Mouse (Mus musculus) kidney, postnatal 25 days (tissue): Measurements from ENCODE around the gene Agtpbp1.

Experiments
- DNase-seq, 2 experiments: peaks; one replicate each; pipeline ENCODE4 v3.0.0; 2021; ENCODE audit warnings: mixed read lengths in 2 of 2

The Agtpbp1 gene

DNA sequence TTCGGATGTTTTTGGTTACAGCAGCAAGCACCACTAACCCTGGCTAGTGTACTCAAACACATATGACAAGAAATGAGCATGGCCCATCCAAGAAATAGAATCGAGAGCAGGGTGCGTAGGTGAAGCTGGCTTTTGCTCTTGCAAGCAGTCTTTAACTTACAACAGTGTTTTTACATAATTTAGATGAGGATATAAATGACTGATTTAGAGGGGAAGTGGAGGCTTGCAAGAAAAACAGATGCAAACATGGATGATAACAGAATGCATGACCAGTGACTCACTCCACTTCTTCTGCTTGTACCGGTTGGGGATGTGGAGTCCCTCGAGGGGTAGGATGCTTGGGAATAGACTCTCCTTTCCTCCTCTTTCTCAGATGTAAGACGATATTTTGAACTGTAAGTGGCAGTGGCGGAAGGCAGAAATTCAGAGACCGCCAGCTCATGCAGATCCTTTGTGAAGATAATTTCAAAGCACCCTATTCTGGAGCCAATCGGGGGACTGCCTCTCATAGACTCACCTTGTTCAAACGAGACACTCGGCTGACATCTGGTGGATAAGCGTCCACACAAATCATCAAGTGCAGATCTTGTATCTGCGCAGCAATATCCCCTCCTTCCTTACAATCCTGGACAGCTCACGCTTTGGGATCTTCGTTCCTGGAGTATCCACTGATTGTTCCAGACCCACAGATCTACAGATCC, 168.3 kb downstream of the Agtpbp1 start:
- DNase-seq = no peak

DNA sequence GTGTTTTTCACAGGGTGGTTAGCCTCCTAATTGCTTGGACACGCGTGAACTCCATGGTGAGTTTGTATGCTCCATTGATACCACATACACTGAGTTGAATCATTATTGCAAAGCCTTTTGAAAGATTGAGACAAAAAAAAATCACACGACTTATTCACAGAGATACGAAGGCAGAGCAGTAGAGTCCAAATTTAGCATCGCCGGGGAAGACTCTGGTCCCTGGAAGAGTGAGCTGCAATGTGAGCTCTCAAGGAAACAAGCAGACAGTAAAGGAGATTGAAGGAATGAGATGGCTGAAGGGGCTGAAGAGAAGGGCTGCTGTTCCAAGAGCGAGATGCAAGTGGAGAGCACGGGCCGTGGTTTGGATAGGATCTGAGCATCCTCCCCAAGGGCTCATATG, 171.1 kb downstream of the Agtpbp1 start:
- no peak for DNase-seq

DNA sequence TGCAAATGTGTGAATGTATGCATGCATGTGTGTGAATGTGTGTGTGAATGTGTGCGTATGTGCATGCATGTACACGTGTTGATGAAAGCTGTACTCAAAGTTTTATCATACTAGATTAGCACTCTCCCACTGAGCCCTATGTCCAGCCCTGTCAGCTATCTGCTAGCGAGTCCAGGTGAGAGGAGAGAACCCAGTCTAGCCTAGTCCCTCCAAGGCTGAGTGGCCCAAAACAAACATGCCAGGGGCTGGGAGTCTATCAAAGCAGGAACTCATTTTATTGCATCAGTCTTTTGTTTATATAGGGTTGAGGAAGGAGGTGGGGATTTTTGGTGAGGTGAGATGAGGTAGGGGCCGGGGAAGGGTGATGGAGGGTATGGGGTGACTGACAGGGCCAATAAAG, 172.4 kb downstream of the Agtpbp1 start:
- DNase-seq = no peak

DNA sequence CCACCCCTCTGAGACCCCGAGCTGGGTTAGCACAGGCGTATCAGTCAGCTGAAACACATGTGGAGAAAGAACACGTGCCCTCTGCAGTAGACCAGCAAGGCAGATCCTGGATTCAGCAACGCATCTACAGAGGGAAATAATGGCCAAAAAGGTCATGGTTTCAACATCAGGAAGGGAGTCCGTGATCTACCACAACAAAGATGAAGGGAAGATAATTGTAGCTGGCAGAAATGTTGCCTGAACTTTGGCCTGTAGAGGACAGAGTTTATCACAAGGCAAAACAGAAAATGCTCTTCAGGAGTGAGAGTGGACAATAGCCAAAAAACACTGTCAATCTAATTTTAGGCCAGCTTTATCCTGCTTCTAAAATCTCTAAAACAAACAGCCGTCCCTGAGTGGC, 177.8 kb downstream of the Agtpbp1 start:
- DNase-seq = no peak

DNA sequence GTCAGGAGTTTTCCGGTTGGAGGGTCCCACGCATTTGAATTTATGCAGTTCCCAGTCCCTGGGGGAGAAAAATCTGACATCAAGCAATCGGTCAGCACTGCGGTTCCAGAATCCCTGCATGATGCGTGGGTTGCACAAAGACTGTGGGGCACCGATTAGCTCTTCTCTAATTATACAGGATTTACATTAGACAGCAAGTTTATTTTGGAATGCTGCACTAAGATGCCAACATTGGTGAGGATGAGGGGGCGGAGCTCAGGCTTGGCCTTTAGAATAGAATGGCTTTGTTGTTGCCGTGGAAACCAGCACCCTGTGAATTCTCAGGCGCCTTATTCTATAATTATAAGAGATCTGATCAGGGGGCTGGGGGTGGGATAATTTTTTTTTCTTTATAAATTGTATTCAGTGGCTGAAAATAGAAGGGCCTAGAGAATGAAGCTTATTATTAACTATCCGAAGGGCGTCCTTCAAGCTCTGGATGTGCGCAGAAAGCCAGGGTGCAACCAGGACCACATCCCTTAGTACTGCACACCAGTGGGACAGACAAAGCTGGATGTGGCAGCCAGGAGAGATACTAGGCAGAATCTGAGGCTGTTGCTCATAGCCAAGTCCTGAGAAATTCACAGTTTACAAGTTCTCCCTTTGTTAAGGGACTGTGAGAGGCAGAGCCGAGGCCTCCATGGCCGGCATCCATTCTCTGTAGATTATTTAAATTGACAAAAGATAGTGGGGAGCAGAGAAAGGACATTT, 182.8 kb downstream of the Agtpbp1 start:
- no peak for DNase-seq

DNA sequence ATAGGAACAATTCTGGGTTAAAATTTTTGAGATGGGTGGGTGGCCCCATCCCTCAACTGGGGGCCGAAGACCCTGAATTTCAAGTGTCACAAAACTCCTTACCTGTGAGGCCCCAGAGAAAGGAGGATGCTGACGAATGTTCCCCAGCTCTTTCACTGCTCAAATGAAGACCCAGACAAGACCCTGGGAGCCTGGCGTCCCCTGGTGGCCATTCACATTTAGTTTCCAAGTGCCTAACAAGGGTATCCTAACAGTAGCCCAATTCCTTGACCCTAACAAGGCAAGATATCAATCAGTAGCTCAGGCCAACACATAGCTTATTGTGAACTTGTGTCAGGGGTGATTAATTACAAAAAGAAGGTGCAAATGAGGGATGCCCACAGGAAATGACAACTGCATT, 187.5 kb downstream of the Agtpbp1 start:
- DNase-seq = peak in 1 of 2 experiments; percentile 47
